Mouse (Mus musculus) layer of hippocampus, adult 9-11 months (tissue): Measurements from ENCODE around the gene Olfr657.
A peak's percentile ranks its signal among the peaks of the same experiment; 100 is the strongest.

Experiments used
- DNase-seq: peaks from one replicate; pipeline ENCODE4 v3.0.0; 2022

The Olfr657 gene

GRCm38 (mm10) chr7:104624494-104624893 lies at the start of gene Olfr657:
TSS of gene Olfr657 (plus strand) at chr7:104624794.
- no peak for DNase-seq

GRCm38 (mm10) chr7:104577014-104577413 lies 47.6 kb upstream of the Olfr657 start, which contains the start of gene Olfr653:
TSS of gene Olfr653 (plus strand) at chr7:104577314.
- DNase-seq = no peak

- DNase-seq = no peak
Observed at GRCm38 (mm10) chr7:104580846-104581245, 43.7 kb upstream of the Olfr657 start.

GRCm38 (mm10) chr7:104581429-104581828 lies 43.2 kb upstream of the Olfr657 start:
- DNase-seq = no peak

GRCm38 (mm10) chr7:104586725-104587124 lies 37.9 kb upstream of the Olfr657 start, which contains the start of gene Olfr654:
TSS of gene Olfr654 (plus strand) at chr7:104587025.
- no peak for DNase-seq

GRCm38 (mm10) chr7:104588274-104588673 lies 36.3 kb upstream of the Olfr657 start:
- no peak for DNase-seq

GRCm38 (mm10) chr7:104601679-104602078 lies 22.9 kb upstream of the Olfr657 start, which contains the start of gene Olfr655:
TSS of gene Olfr655 (minus strand) at chr7:104601779.
- no peak for DNase-seq

GRCm38 (mm10) chr7:104603173-104603572 lies 21.4 kb upstream of the Olfr657 start:
- no peak for DNase-seq

GRCm38 (mm10) chr7:104604727-104605126 lies 19.9 kb upstream of the Olfr657 start:
- no peak for DNase-seq

- no peak for DNase-seq
Observed at GRCm38 (mm10) chr7:104613655-104614054, 10.9 kb upstream of the Olfr657 start, which contains the start of gene Olfr656. TSS of gene Olfr656 (plus strand) at chr7:104613955.

GRCm38 (mm10) chr7:104646841-104647482 lies 22.4 kb downstream of the Olfr657 start, which contains the start of gene Olfr658:
TSS of gene Olfr658 (minus strand) at chr7:104647305.
- peak; percentile 12 for DNase-seq

GRCm38 (mm10) chr7:104666453-104666852 lies 41.9 kb downstream of the Olfr657 start, which contains the start of gene Olfr659:
TSS of gene Olfr659 (plus strand) at chr7:104666753.
- DNase-seq = no peak

GRCm38 (mm10) chr7:104686201-104686600 lies 61.6 kb downstream of the Olfr657 start, which contains the start of gene Olfr661:
TSS of gene Olfr661 (plus strand) at chr7:104686501.
- no peak for DNase-seq
